Mouse (Mus musculus) cortical plate, adult 2 months (tissue): Measurements from ENCODE around the gene Akt1.

Experiments
- CTCF ChIP-seq: fragments of 200-500 bp; IDR thresholded peaks from 2 replicates; pipeline ENCODE4 v1.5.1; 2011; ENCODE audit warnings: mild to moderate bottlenecking, control low read depth, low read length; ENCODE audit not compliant: insufficient read depth; ENCODE audit errors: extremely low read depth
- POLR2A ChIP-seq: fragments of 200-500 bp; IDR thresholded peaks from 2 replicates; pipeline ENCODE4 v1.6.1; 2011; ENCODE audit warnings: mild to moderate bottlenecking, low read length, control low read depth; ENCODE audit not compliant: insufficient read depth; ENCODE audit errors: extremely low read depth

- TF ChIP-seq POLR2A = no peak
- TF ChIP-seq CTCF = no peak
These were observed 13.9 kb downstream of the Akt1 start for GRCm38 (mm10) chr12:112660576-112661326.
